Mouse (Mus musculus): ENCODE results near the gene Racgap1. TPM values are rescaled to one million over a fixed set of nuclear protein-coding genes. Genes with fewer than 3 reads are reported as not detected.
A peak's percentile ranks its signal among the peaks of the same experiment; 100 is the strongest.

Gene Racgap1
- polyA plus RNA-seq, 1 experiment from 2014 or later, result 31.9 TPM

DNA sequence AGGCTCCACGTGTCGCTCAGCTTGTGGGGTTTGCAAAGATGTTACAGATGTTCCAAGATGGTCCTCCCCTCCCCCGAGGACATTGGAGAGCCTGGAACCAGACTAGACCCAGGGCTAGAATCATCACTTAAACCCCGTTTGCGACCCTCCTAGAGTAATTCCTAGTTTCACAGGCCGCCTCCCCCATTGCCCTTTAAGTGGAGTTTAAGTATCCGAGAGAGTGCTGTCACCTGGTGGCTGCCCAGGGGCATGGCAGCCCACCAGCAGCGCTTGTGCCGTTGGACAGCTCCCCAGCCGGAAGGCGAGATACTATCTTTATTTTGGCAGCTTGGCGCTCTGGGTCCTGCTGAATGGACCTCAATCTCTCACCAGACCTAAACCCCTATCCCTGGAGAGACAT, 17.4 kb upstream of the Racgap1 start:
- peaks cover 18% of the 10 kb centered on the region for H3K4me1 ChIP-seq (ENCODE audit: insufficient read depth)
- 0 out of 2 replicates have a peak, but pooled peaks cover 2% of the 10 kb centered on the region for H3K9me3 ChIP-seq (ENCODE audit: low read length)
- H3K27me3 ChIP-seq (ENCODE audit: insufficient read depth, low read length), result peaks cover 85% of the 10 kb centered on the region
- H3K36me3 ChIP-seq (replicated peaks; ENCODE audit: insufficient read depth, low read length), result no peaks in the 10 kb centered on the region
- H3K9ac ChIP-seq (replicated peaks), result no peak overlapping the region
- TF ChIP-seq CTCF (IDR thresholded peaks at IDR 0.05; ENCODE audit: low read depth) (peak; percentile 97), EP300 (IDR thresholded peaks at IDR 0.05; ENCODE audit: low read depth) (no peak)
- no peak overlapping the region for H3K4me3 ChIP-seq (ENCODE audit: low read depth, low read length)
- ATAC-seq (no peak), DNase-seq (peak; percentile 79)
- no peak overlapping the region for H3K27ac ChIP-seq (ENCODE audit: low read depth)
- WGBS (ENCODE audit: insufficient replicate concordance), result 4% methylated on average over 12 of the region's 12 CpGs
- H3K4me2 ChIP-seq (ENCODE audit: low read depth, low read length), result no peak overlapping the region

DNA sequence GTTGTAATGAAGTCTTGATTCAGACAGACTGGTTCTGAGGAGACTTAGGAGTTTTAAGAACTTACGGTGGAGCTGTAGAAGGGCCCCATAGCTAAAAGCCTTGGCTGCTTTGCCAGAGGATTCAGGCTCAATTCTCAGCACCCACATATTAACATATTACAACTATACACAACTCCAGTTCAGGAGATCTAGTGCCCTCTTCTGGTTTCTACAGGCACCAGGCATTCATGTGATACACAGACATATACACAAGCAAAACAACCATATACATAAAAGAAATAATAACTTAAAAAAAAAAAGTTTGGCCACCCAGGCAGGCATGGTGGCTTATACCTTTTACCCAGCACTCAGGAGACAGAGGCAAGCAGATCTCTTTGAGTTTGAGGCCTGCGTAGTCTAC, 16.1 kb upstream of the Racgap1 start:
- no peak for DNase-seq
- Histone ChIP-seq H3K9ac (replicated peaks) (no peak overlapping the region), H3K4me2 (ENCODE audit: low read depth, low read length) (no peak overlapping the region), H3K9me3 (ENCODE audit: low read length) (0 out of 2 replicates have a peak, but pooled peaks cover 2% of the 10 kb centered on the region), H3K4me1 (ENCODE audit: insufficient read depth) (peaks cover 20% of the 10 kb centered on the region), H3K4me3 (ENCODE audit: low read depth, low read length) (no peak overlapping the region), H3K27ac (ENCODE audit: low read depth) (no peak overlapping the region), H3K27me3 (ENCODE audit: insufficient read depth, low read length) (peaks cover 74% of the 10 kb centered on the region), H3K36me3 (replicated peaks; ENCODE audit: insufficient read depth, low read length) (no peaks in the 10 kb centered on the region)
- no peak for ATAC-seq
- 0 out of 2 replicates have a peak, but pooled peaks have one; percentile 3 for TF ChIP-seq CTCF (IDR thresholded peaks at IDR 0.05; ENCODE audit: low read depth)
- TF ChIP-seq EP300 (IDR thresholded peaks at IDR 0.05; ENCODE audit: low read depth), result no peak
- WGBS (ENCODE audit: insufficient replicate concordance), result 93% methylated on average over 2 of the region's 2 CpGs

- TF ChIP-seq CTCF (IDR thresholded peaks at IDR 0.05; ENCODE audit: low read depth) (no peak), EP300 (IDR thresholded peaks at IDR 0.05; ENCODE audit: low read depth) (peak; percentile 95)
- Histone ChIP-seq H3K36me3 (replicated peaks; ENCODE audit: insufficient read depth, low read length) (no peaks in the 10 kb centered on the region), H3K4me3 (ENCODE audit: low read depth, low read length) (peak overlapping the region; percentile 45), H3K4me1 (ENCODE audit: insufficient read depth) (peaks cover 16% of the 10 kb centered on the region), H3K4me2 (ENCODE audit: low read depth, low read length) (peak overlapping the region; percentile 90), H3K9ac (replicated peaks) (peak overlapping the region; percentile 54), H3K9me3 (ENCODE audit: low read length) (0 out of 2 replicates have a peak, but pooled peaks cover 2% of the 10 kb centered on the region), H3K27ac (ENCODE audit: low read depth) (peak overlapping the region; percentile 35; the same call in 1 of the 2 replicates), H3K27me3 (ENCODE audit: insufficient read depth, low read length) (peaks cover 48% of the 10 kb centered on the region)
- 2% methylated on average over 39 of the region's 52 CpGs for WGBS (ENCODE audit: insufficient replicate concordance)
- peak; percentile 92 for ATAC-seq
- peak; percentile 83 for DNase-seq
Observed at GRCm38 (mm10) chr15:99664600-99665451, 13.4 kb upstream of the Racgap1 start.

DNA sequence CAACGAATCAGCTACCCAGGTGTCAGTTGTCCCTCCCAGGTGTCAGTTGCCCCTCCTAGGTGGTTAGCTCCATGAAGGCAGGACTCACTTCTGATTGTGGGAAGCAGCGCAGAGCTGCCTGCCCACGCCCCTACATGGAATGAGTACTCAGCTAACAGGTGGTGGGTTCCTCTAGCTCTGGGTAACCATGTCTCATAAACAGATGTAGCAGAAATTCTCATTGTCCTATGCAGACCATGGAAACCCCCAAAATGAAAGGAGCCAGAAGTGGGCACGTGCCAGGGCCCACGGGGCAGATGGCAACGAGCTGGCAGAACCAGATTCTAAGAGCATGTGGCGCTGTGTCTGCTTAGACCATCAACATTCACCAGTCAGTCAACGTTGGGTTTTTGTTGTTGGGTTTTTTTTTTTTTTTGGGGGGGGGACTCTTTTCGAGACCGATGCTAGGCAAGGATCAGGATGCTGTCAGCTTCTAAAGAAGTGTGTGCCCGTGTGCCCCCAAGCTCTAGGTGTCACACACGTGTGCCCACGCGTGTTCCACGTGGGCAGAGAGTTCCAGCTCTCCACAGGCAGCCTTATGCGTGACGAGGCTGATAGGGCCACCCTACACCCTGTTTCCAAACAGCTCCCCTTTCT, 12.6 kb upstream of the Racgap1 start:
- DNase-seq (no peak), ATAC-seq (no peak; the same call in 1 of the 2 replicates)
- Histone ChIP-seq H3K27me3 (ENCODE audit: insufficient read depth, low read length) (peaks cover 41% of the 10 kb centered on the region), H3K27ac (ENCODE audit: low read depth) (0 out of 2 replicates have a peak overlapping the region, but pooled peaks have one; percentile 22), H3K9me3 (ENCODE audit: low read length) (0 out of 2 replicates have a peak, but pooled peaks cover 2% of the 10 kb centered on the region), H3K4me2 (ENCODE audit: low read depth, low read length) (peak overlapping the region; percentile 90), H3K36me3 (replicated peaks; ENCODE audit: insufficient read depth, low read length) (no peaks in the 10 kb centered on the region), H3K4me1 (ENCODE audit: insufficient read depth) (peaks cover 16% of the 10 kb centered on the region), H3K4me3 (ENCODE audit: low read depth, low read length) (peak overlapping the region; percentile 45), H3K9ac (replicated peaks) (peak overlapping the region; percentile 54)
- no peak for TF ChIP-seq CTCF (IDR thresholded peaks at IDR 0.05; ENCODE audit: low read depth)
- no peak for TF ChIP-seq EP300 (IDR thresholded peaks at IDR 0.05; ENCODE audit: low read depth)
- WGBS (ENCODE audit: insufficient replicate concordance), result 4% methylated on average over 17 of the region's 17 CpGs

DNA sequence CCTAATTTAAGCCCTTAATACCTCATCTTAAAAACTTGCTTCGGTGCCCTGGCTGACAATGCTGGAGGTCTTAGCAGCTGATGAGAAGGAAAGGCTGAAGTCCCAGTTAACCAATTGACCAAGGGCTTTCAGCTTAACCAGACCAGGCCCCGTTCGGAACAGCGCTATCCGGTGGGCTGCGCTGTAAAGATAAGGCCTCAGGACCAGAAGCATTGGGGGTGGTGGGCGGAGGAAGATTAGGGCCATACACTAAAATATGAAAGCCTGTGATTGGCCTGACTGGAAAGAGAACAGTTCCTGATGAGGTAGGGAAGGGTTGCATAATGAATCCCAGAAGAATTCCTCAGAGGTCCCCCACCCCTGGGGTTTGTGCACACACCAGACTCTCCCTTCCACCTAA, 10.9 kb upstream of the Racgap1 start:
- no peak for DNase-seq
- 36% methylated on average over 7 of the region's 7 CpGs for WGBS (ENCODE audit: insufficient replicate concordance)
- Histone ChIP-seq H3K27ac (ENCODE audit: low read depth) (no peak overlapping the region), H3K4me3 (ENCODE audit: low read depth, low read length) (no peak overlapping the region), H3K27me3 (ENCODE audit: insufficient read depth, low read length) (peaks cover 32% of the 10 kb centered on the region), H3K9ac (replicated peaks) (no peak overlapping the region), H3K36me3 (replicated peaks; ENCODE audit: insufficient read depth, low read length) (no peaks in the 10 kb centered on the region), H3K9me3 (ENCODE audit: low read length) (0 out of 2 replicates have a peak, but pooled peaks cover under 1% of the 10 kb centered on the region), H3K4me2 (ENCODE audit: low read depth, low read length) (no peak overlapping the region), H3K4me1 (ENCODE audit: insufficient read depth) (peaks cover 16% of the 10 kb centered on the region)
- ATAC-seq, result no peak
- TF ChIP-seq CTCF (IDR thresholded peaks at IDR 0.05; ENCODE audit: low read depth) (no peak), EP300 (IDR thresholded peaks at IDR 0.05; ENCODE audit: low read depth) (no peak)

Measured in liver, postnatal 0 days (tissue).